Mouse (Mus musculus): ENCODE measurements around the gene Cd27.

- TF ChIP-seq POLR2A (IDR thresholded peaks at IDR 0.05; ENCODE audit: control insufficient read depth, low read depth, low read length) (no peak; the same call in 1 of the 2 replicates), CTCF (IDR thresholded peaks at IDR 0.05; ENCODE audit: control insufficient read depth, insufficient read depth, insufficient replicate concordance, low read depth, low read length) (no peak)
Observed at GRCm38 (mm10) chr6:125231117-125232044, 5.4 kb downstream of the Cd27 start, which contains the start of gene Tapbpl.
